In genomic region chr15:62151690-62152089, GRCm38 (mm10) we compare ENCODE assay signal across 24 mouse cellular contexts.
DNase-seq lines count a peak whose midpoint lies in the region; ATAC-seq and TF ChIP-seq lines count a peak whose summit lies in the region.
"Had no signal": no experiment of that assay in that cellular context is flagged by ENCODE, and none has a peak within 500 bp of the region (broad histone marks: within the 10 kb centered on the region; RNA-seq: fewer than 3 reads in every experiment).

No protein-coding gene starts in this region.

- 24% methylated on average over 3 of the region's 3 CpGs for WGBS in liver, embryonic 12.5 days (ENCODE audit: insufficient replicate concordance)
- WGBS in liver, embryonic 16.5 days (ENCODE audit: insufficient replicate concordance): 31% methylated on average over 3 of the region's 3 CpGs
- 85% methylated on average over 3 of the region's 3 CpGs for WGBS in intestine, embryonic 15.5 days

- H3K27me3 ChIP-seq in C2C12 (ENCODE audit: control insufficient read depth, insufficient read depth, insufficient read length) (no peaks in the 10 kb centered on the region), MEL (ENCODE audit: control insufficient read depth in 1 of 2, insufficient read depth in 2 of 2, low read length in 2 of 2) (no peaks in the 10 kb centered on the region)
- no peaks in the 10 kb centered on the region for H3K27me3 ChIP-seq in liver, embryonic 12.5 days (replicated peaks)
- H3K27me3 ChIP-seq in liver, embryonic 16.5 days (ENCODE audit: control insufficient read depth, insufficient read depth, low read depth, low read length): no peaks in the 10 kb centered on the region
- no peaks in the 10 kb centered on the region for H3K27me3 ChIP-seq in intestine, embryonic 15.5 days (replicated peaks)
- H3K27me3 ChIP-seq: embryonic facial prominence, embryonic 13.5 days; forebrain, embryonic 12.5 days; hindbrain, embryonic 12.5 days; Patski had no signal

- TF ChIP-seq CTCF in C2C12 (IDR thresholded peaks at IDR 0.05; ENCODE audit: control insufficient read depth, insufficient read depth, insufficient read length) (no peak), MEL (IDR thresholded peaks at IDR 0.05 in 2 of 3, conservative IDR thresholded peaks at IDR 0.05 in 1 of 3; ENCODE audit: control insufficient read depth in 1 of 3, insufficient read depth in 1 of 3, low read depth in 2 of 3, low read length in 3 of 3, poor library complexity in 1 of 3, severe bottlenecking in 1 of 3) (no peak)

- TF ChIP-seq RAD21 in MEL (IDR thresholded peaks at IDR 0.05; ENCODE audit: low read depth, low read length): no peak

- peaks cover 95% of the 10 kb centered on the region for H3K79me3 ChIP-seq in C2C12 (ENCODE audit: low read depth)

- H3K4me1 ChIP-seq in MEL (ENCODE audit: control insufficient read depth in 1 of 2, insufficient read depth in 2 of 2, low read length in 2 of 2): peaks cover 32 to 77% of the 10 kb centered on the region in 2 experiments
- peaks cover 95% of the 10 kb centered on the region for H3K4me1 ChIP-seq in liver, embryonic 12.5 days
- H3K4me1 ChIP-seq in liver, embryonic 16.5 days (ENCODE audit: control insufficient read depth, low read depth, low read length): peaks cover 58% of the 10 kb centered on the region
- H3K4me1 ChIP-seq in intestine, embryonic 15.5 days (replicated peaks): no peaks in the 10 kb centered on the region

- H3K27ac ChIP-seq in MEL (ENCODE audit: control insufficient read depth, low read depth, low read length): peak overlapping the region; percentile 77
- peak overlapping the region; percentile 83 for H3K27ac ChIP-seq in liver, embryonic 12.5 days
- peak overlapping the region; percentile 31 for H3K27ac ChIP-seq in liver, embryonic 16.5 days (ENCODE audit: low read length)
- H3K27ac ChIP-seq in intestine, embryonic 15.5 days: no peak overlapping the region
- H3K27ac ChIP-seq: embryonic facial prominence, embryonic 13.5 days; forebrain, embryonic 12.5 days; hindbrain, embryonic 12.5 days had no signal

- no peak overlapping the region for H3K9ac ChIP-seq in MEL (ENCODE audit: control insufficient read depth, low read depth, low read length, poor library complexity, severe bottlenecking)
- peak overlapping the region; percentile 28; the same call in 1 of the 2 replicates for H3K9ac ChIP-seq in liver, embryonic 12.5 days
- H3K9ac ChIP-seq in liver, embryonic 16.5 days (ENCODE audit: low read depth, low read length): no peak overlapping the region
- H3K9ac ChIP-seq in intestine, embryonic 15.5 days: no peak overlapping the region
- H3K9ac ChIP-seq: embryonic facial prominence, embryonic 13.5 days; forebrain, embryonic 12.5 days; hindbrain, embryonic 12.5 days had no signal

- no peaks in the 10 kb centered on the region for H3K9me3 ChIP-seq in MEL (replicated peaks; ENCODE audit: insufficient read depth, low read length)
- H3K9me3 ChIP-seq in liver, embryonic 12.5 days (replicated peaks): no peaks in the 10 kb centered on the region
- H3K9me3 ChIP-seq in liver, embryonic 16.5 days (replicated peaks; ENCODE audit: control insufficient read depth, low read length): no peaks in the 10 kb centered on the region
- no peaks in the 10 kb centered on the region for H3K9me3 ChIP-seq in intestine, embryonic 15.5 days
- H3K9me3 ChIP-seq: embryonic facial prominence, embryonic 13.5 days; forebrain, embryonic 12.5 days; G1E; hindbrain, embryonic 12.5 days had no signal

- ATAC-seq in liver, embryonic 12.5 days: peak; percentile 68
- peak; percentile 49 for ATAC-seq in liver, embryonic 16.5 days (ENCODE audit: low read depth)
- ATAC-seq in intestine, embryonic 15.5 days: no peak
- ATAC-seq: activated CD4-positive, CD25-positive, alpha-beta regulatory T cell, adult 4 months; CD4-positive, CD25-positive, alpha-beta regulatory T cell, adult 4 months; forebrain, embryonic 16.5 days; hindbrain, embryonic 16.5 days; inflammation-experienced regulatory T-cells, adult 6 months; Patski had no signal

- peaks cover 87% of the 10 kb centered on the region for H3K36me3 ChIP-seq in C2C12 (ENCODE audit: control insufficient read depth, insufficient read depth)
- peaks cover under 1 to 75% of the 10 kb centered on the region in 2 experiments; a peak in 2 of 4 replicates for H3K36me3 ChIP-seq in MEL (ENCODE audit: control insufficient read depth in 1 of 2, insufficient read depth in 2 of 2, low read length in 2 of 2)
- no peaks in the 10 kb centered on the region; the same call in 1 of the 2 replicates for H3K36me3 ChIP-seq in liver, embryonic 12.5 days
- H3K36me3 ChIP-seq in liver, embryonic 16.5 days (ENCODE audit: control insufficient read depth, insufficient read depth): no peaks in the 10 kb centered on the region
- no peaks in the 10 kb centered on the region for H3K36me3 ChIP-seq in intestine, embryonic 15.5 days
- H3K36me3 ChIP-seq: embryonic facial prominence, embryonic 13.5 days; forebrain, embryonic 12.5 days; hindbrain, embryonic 12.5 days had no signal

- H3K79me2 ChIP-seq in C2C12 (ENCODE audit: control insufficient read depth, insufficient read depth) (peaks cover 100% of the 10 kb centered on the region), MEL (ENCODE audit: control insufficient read depth, insufficient read depth, low read length, poor library complexity) (peaks cover 69% of the 10 kb centered on the region)

- H3ac ChIP-seq in C2C12 (ENCODE audit: control insufficient read depth, insufficient read length, low read depth): no peak overlapping the region

- peak; percentile 91 for DNase-seq in MEL (ENCODE audit: low read depth, low spot score)
- DNase-seq in lung, postnatal 25 days (ENCODE audit: low spot score): no peak
- no peak for DNase-seq in gastrocnemius, adult 8-10 months (ENCODE audit: low spot score in 2 of 2)
- DNase-seq: adrenal gland, postnatal 25 days; cerebellum, adult 11 months; cerebellum, adult 9-11 months; cerebellum, postnatal 36 days; gastrocnemius, postnatal 25 days; heart, postnatal 10 days; heart, postnatal 4 days had no signal

- H3K4me3 ChIP-seq in C2C12 (ENCODE audit: insufficient read depth, poor library complexity, severe bottlenecking) (no peak overlapping the region), MEL (ENCODE audit: control insufficient read depth in 1 of 2, insufficient read depth in 1 of 2, low read depth in 2 of 2, low read length in 2 of 2) (no peak overlapping the region)
- H3K4me3 ChIP-seq in liver, embryonic 12.5 days: no peak overlapping the region
- H3K4me3 ChIP-seq in liver, embryonic 16.5 days (ENCODE audit: low read depth, low read length): no peak overlapping the region
- no peak overlapping the region for H3K4me3 ChIP-seq in intestine, embryonic 15.5 days (replicated peaks)
- H3K4me3 ChIP-seq: embryonic facial prominence, embryonic 13.5 days; forebrain, embryonic 12.5 days; hindbrain, embryonic 12.5 days had no signal

- TF ChIP-seq POLR2A in MEL (IDR thresholded peaks at IDR 0.05; ENCODE audit: control insufficient read depth in 1 of 2, insufficient read depth in 1 of 2, low read depth in 1 of 2, low read length in 2 of 2, poor library complexity in 1 of 2): peak in 1 of 2 experiments; percentile 57; a peak in 2 of 4 replicates

- TF ChIP-seq EP300 in MEL (IDR thresholded peaks at IDR 0.05; ENCODE audit: low read depth in 1 of 2, low read length in 2 of 2): peak in 1 of 2 experiments; percentile 80; a peak in 2 of 4 replicates

- peak overlapping the region; percentile 31 for H3K4me2 ChIP-seq in liver, embryonic 12.5 days
- H3K4me2 ChIP-seq in liver, embryonic 16.5 days (ENCODE audit: low read depth, low read length): no peak overlapping the region
- H3K4me2 ChIP-seq in intestine, embryonic 15.5 days (replicated peaks): no peak overlapping the region
- H3K4me2 ChIP-seq: embryonic facial prominence, embryonic 13.5 days; forebrain, embryonic 12.5 days; hindbrain, embryonic 12.5 days had no signal

TF ChIP-seq in C2C12, 6 proteins besides CTCF, POLR2A, EP300 and RAD21:
- peak; percentile 8 for TF ChIP-seq MYOD1 (IDR thresholded peaks at IDR 0.05; ENCODE audit: control insufficient read depth, insufficient read length, low read depth)
- no peak for TF ChIP-seq CEBPB (IDR thresholded peaks at IDR 0.05; ENCODE audit: low read depth)

TF ChIP-seq in MEL, 35 proteins besides CTCF, POLR2A, EP300 and RAD21:
- TF ChIP-seq ZC3H11A (IDR thresholded peaks at IDR 0.05; ENCODE audit: low read depth, low read length) (no peak), MXI1 (IDR thresholded peaks at IDR 0.05; ENCODE audit: low read depth, low read length) (peak; percentile 45; the same call in 1 of the 2 replicates), TBP (IDR thresholded peaks at IDR 0.05; ENCODE audit: low read depth, low read length) (peak; percentile 82), HCFC1 (IDR thresholded peaks at IDR 0.05; ENCODE audit: low read depth, low read length) (0 out of 2 replicates have a peak, but pooled peaks have one; percentile 49), ETS1 (IDR thresholded peaks at IDR 0.05; ENCODE audit: low read depth, low read length) (peak; percentile 74), MYC (IDR thresholded peaks at IDR 0.05; ENCODE audit: low read depth, low read length) (peak; percentile 78), NELFE (IDR thresholded peaks at IDR 0.05; ENCODE audit: low read depth, low read length) (no peak), TCF12 (IDR thresholded peaks at IDR 0.05; ENCODE audit: low read depth, low read length) (peak; percentile 44), GATA1 (IDR thresholded peaks at IDR 0.05; ENCODE audit: low read depth, low read length) (peak; percentile 43; the same call in 1 of the 2 replicates), MAX (IDR thresholded peaks at IDR 0.05; ENCODE audit: low read length) (peak; percentile 48), NRF1 (IDR thresholded peaks at IDR 0.05; ENCODE audit: insufficient read depth, low read depth, low read length, poor library complexity, severe bottlenecking) (no peak), MYB (IDR thresholded peaks at IDR 0.05; ENCODE audit: low read depth, low read length) (peak; percentile 65)
